Mouse (Mus musculus) stomach, postnatal 0 days (tissue): ENCODE measurements around the gene Mrps18c.
A peak's percentile ranks its signal among the peaks of the same experiment; 100 is the strongest.

ENCODE experiments used
- CTCF ChIP-seq: IDR thresholded peaks from 2 replicates; pipeline ENCODE4 v1.5.1; 2016; ENCODE audit warnings: antibody characterized with exemption, low read depth, mild to moderate bottlenecking, moderate library complexity
- EP300 ChIP-seq: optimal IDR thresholded peaks from 2 replicates; pipeline ENCODE3; 2016; ENCODE audit warnings: antibody characterized with exemption

GRCm38 (mm10) chr5:100819568-100820480 is 21.4 kb downstream of the Mrps18c start:
- TF ChIP-seq CTCF (peak; percentile 55), EP300 (no peak)
